Mouse (Mus musculus) lung, postnatal 0 days (tissue): ENCODE measurements around the gene Oxld1. TPM values are rescaled to one million over a fixed set of nuclear protein-coding genes. Genes with fewer than 3 reads are reported as not detected.

Experiments
- ATAC-seq: fragments of 200-750 bp; cut with Nextera tagmentation; 2 replicates; pipeline ENCODE4 v1.8.0; 2017; ENCODE audit warnings: moderate library complexity
- DNase-seq: peaks from one replicate; pipeline ENCODE4 v3.0.0-alpha.2; 2016; ENCODE audit warnings: low spot score
- H3K27ac ChIP-seq: fragments of 300-500 bp; sonication (generic); 2 replicates; pipeline ENCODE4 v1.5.1; 2014; ENCODE audit warnings: antibody characterized with exemption, mild to moderate bottlenecking, low read length, mixed read lengths
- H3K27me3 ChIP-seq: fragments of 300-500 bp; sonication (generic); replicated peaks from 2 replicates; pipeline ENCODE4 v1.6.1; 2014; ENCODE audit warnings: low read length, mixed read lengths; ENCODE audit not compliant: insufficient read depth
- H3K36me3 ChIP-seq: fragments of 300-500 bp; sonication (generic); 2 replicates; pipeline ENCODE4 v1.6.1; 2014; ENCODE audit warnings: low read length, mixed read lengths; ENCODE audit not compliant: insufficient read depth
- H3K4me1 ChIP-seq: fragments of 300-500 bp; sonication (generic); 2 replicates; pipeline ENCODE4 v1.6.1; 2014; ENCODE audit warnings: antibody characterized with exemption, low read depth, low read length, mixed read lengths; ENCODE audit not compliant: insufficient read depth
- H3K4me2 ChIP-seq: fragments of 300-500 bp; sonication (generic); replicated peaks from 2 replicates; pipeline ENCODE4 v1.6.1; 2014; ENCODE audit warnings: low read depth, mild to moderate bottlenecking, low read length, moderate library complexity, mixed read lengths
- H3K4me3 ChIP-seq: fragments of 300-500 bp; sonication (generic); 2 replicates; pipeline ENCODE4 v1.5.1; 2014; ENCODE audit warnings: low read depth, low read length
- H3K9ac ChIP-seq: fragments of 300-500 bp; sonication (generic); replicated peaks from 2 replicates; pipeline ENCODE4 v1.6.1; 2014; ENCODE audit warnings: low read depth, mild to moderate bottlenecking
- H3K9me3 ChIP-seq: fragments of 300-500 bp; sonication (generic); 2 replicates; pipeline ENCODE4 v1.6.1; 2016; ENCODE audit warnings: low read length, mixed read lengths
- CTCF ChIP-seq: IDR thresholded peaks from 2 replicates; pipeline ENCODE4 v1.5.1; 2016; ENCODE audit warnings: antibody characterized with exemption, mild to moderate bottlenecking
- EP300 ChIP-seq: IDR thresholded peaks from 2 replicates; pipeline ENCODE4 v1.6.1; 2016; ENCODE audit warnings: antibody characterized with exemption, mild to moderate bottlenecking, control low read depth
- WGBS: fragments of 180-500 bp; shearing (Covaris S2); extraction: QIAGEN DNeasy Blood & Tissue Kit; methylation state at CpG from one replicate; pipeline ENCODE4 v1.1.7; 2014; 5-methylcytosine and 5-hydroxymethylcytosine counted together
- polyA plus RNA-seq: library from polyadenylated mRNA; unstranded; fragments of >200 nt; fragmentation: Nextera tagmentation; extraction: Ambion mirVana; gene quantifications from 2 replicates; pipeline ENCODE4 v1.2.1, GENCODE M21; 2015

Oxld1 gene
- 14.9 and 18.9 TPM in 2 replicates for polyA plus RNA-seq

- Histone ChIP-seq H3K4me2 (peak within 1 kb of the TSS; percentile 89), H3K36me3 (peaks cover 3% of the 10 kb centered on the region; the same call in 1 of the 2 replicates), H3K27me3 (no peaks in the 10 kb centered on the region), H3K9ac (peak within 1 kb of the TSS; percentile 84), H3K4me1 (peaks cover 5% of the 10 kb centered on the region; the same call in 1 of the 2 replicates), H3K9me3 (no peaks in the 10 kb centered on the region), H3K27ac (peak within 1 kb of the TSS; percentile 77), H3K4me3 (peak within 1 kb of the TSS; percentile 88)
- DNase-seq (peak; percentile 94), ATAC-seq (peak; percentile 96)
- TF ChIP-seq CTCF (no peak), EP300 (no peak)
- WGBS, result 4% methylated on average over 62 of the region's 62 CpGs
These were observed at the start of gene Oxld1, which contains the start of gene Ccdc137 for GRCm38 (mm10) chr11:120457772-120458751. Gene Oxld1 (minus strand): TSS chr11:120458068. Gene Ccdc137 (plus strand): TSS chr11:120458115.

- TF ChIP-seq CTCF (peak; percentile 72), EP300 (no peak)
- Histone ChIP-seq H3K36me3 (no peaks in the 10 kb centered on the region), H3K4me1 (peaks cover 6% of the 10 kb centered on the region; the same call in 1 of the 2 replicates), H3K27me3 (no peaks in the 10 kb centered on the region), H3K9ac (no peak overlapping the region), H3K4me2 (no peak overlapping the region), H3K4me3 (no peak overlapping the region), H3K9me3 (no peaks in the 10 kb centered on the region), H3K27ac (peak overlapping the region; percentile 85)
- peak; percentile 88 for DNase-seq
- 48% methylated on average over 4 of the region's 4 CpGs for WGBS
- ATAC-seq, result peak; percentile 60
These were observed 49.0 kb upstream of the Oxld1 start for GRCm38 (mm10) chr11:120506899-120507298.

- Histone ChIP-seq H3K27me3 (no peaks in the 10 kb centered on the region), H3K27ac (0 out of 2 replicates have a peak overlapping the region, but pooled peaks have one; percentile 85), H3K4me3 (no peak overlapping the region), H3K4me1 (peaks cover 6% of the 10 kb centered on the region; the same call in 1 of the 2 replicates), H3K36me3 (no peaks in the 10 kb centered on the region), H3K9ac (no peak overlapping the region), H3K9me3 (no peaks in the 10 kb centered on the region), H3K4me2 (no peak overlapping the region)
- 67% methylated on average over 3 of the region's 3 CpGs for WGBS
- ATAC-seq (no peak), DNase-seq (no peak)
- no peak for TF ChIP-seq CTCF
- TF ChIP-seq EP300, result no peak
These were observed 47.8 kb upstream of the Oxld1 start for GRCm38 (mm10) chr11:120505661-120506060.

GRCm38 (mm10) chr11:120501701-120502100 lies 43.8 kb upstream of the Oxld1 start:
- H3K4me3 ChIP-seq, result no peak overlapping the region
- H3K36me3 ChIP-seq, result peaks cover 15% of the 10 kb centered on the region; the same call in 1 of the 2 replicates
- H3K9me3 ChIP-seq, result no peaks in the 10 kb centered on the region
- no peak for ATAC-seq
- H3K27ac ChIP-seq, result no peak overlapping the region
- TF ChIP-seq EP300, result no peak
- TF ChIP-seq CTCF, result no peak
- no peak overlapping the region for H3K4me2 ChIP-seq
- DNase-seq, result no peak
- no peaks in the 10 kb centered on the region for H3K27me3 ChIP-seq
- 74% methylated on average over 4 of the region's 4 CpGs for WGBS
- H3K9ac ChIP-seq, result no peak overlapping the region
- no peaks in the 10 kb centered on the region for H3K4me1 ChIP-seq

GRCm38 (mm10) chr11:120501018-120501417 lies 43.1 kb upstream of the Oxld1 start:
- H3K27me3 ChIP-seq, result no peaks in the 10 kb centered on the region
- H3K4me1 ChIP-seq, result no peaks in the 10 kb centered on the region
- no peak for ATAC-seq
- H3K27ac ChIP-seq, result peak overlapping the region; percentile 55; the same call in 1 of the 2 replicates
- 43% methylated on average over 6 of the region's 6 CpGs for WGBS
- H3K4me2 ChIP-seq, result no peak overlapping the region
- H3K36me3 ChIP-seq, result peaks cover 22% of the 10 kb centered on the region; the same call in 1 of the 2 replicates
- H3K9ac ChIP-seq, result no peak overlapping the region
- no peak for DNase-seq
- H3K4me3 ChIP-seq, result no peak overlapping the region
- H3K9me3 ChIP-seq, result no peaks in the 10 kb centered on the region
- TF ChIP-seq CTCF (no peak), EP300 (no peak)

- TF ChIP-seq CTCF (no peak), EP300 (no peak)
- no peak overlapping the region for H3K4me3 ChIP-seq
- H3K36me3 ChIP-seq, result peaks cover 27% of the 10 kb centered on the region; the same call in 1 of the 2 replicates
- H3K27me3 ChIP-seq, result no peaks in the 10 kb centered on the region
- ATAC-seq (peak; percentile 85), DNase-seq (peak; percentile 71)
- no peaks in the 10 kb centered on the region for H3K9me3 ChIP-seq
- peak overlapping the region; percentile 55 for H3K27ac ChIP-seq
- no peaks in the 10 kb centered on the region for H3K4me1 ChIP-seq
- no peak overlapping the region for H3K4me2 ChIP-seq
- no peak overlapping the region for H3K9ac ChIP-seq
- 9% methylated on average over 3 of the region's 3 CpGs for WGBS
These were observed 42.5 kb upstream of the Oxld1 start for GRCm38 (mm10) chr11:120500357-120500756.
